Mouse (Mus musculus) lung, embryonic 14.5 days (tissue): ENCODE results near the gene Zscan22. TPM values are rescaled to one million over a fixed set of nuclear protein-coding genes. Genes with fewer than 3 reads are reported as not detected.
"Not testable (repeated sequence)": the region's sequence is repeated elsewhere in the genome, so short reads cannot be mapped to it uniquely, and the experiment has no call there.

Experiments
- ATAC-seq: fragments of 200-750 bp; cut with Nextera tagmentation; 2 replicates; pipeline ENCODE4 v1.8.0; 2017; ENCODE audit warnings: mild to moderate bottlenecking, moderate TSS enrichment, moderate library complexity; ENCODE audit not compliant: insufficient read depth
- DNase-seq: peaks from one replicate; pipeline ENCODE4 v3.0.0-alpha.2; 2015
- H3K27ac ChIP-seq: fragments of 300-500 bp; sonication (generic); 2 replicates; pipeline ENCODE4 v1.5.1; 2014; ENCODE audit warnings: low read depth, mild to moderate bottlenecking, moderate library complexity
- H3K27me3 ChIP-seq: fragments of 300-500 bp; sonication (generic); 2 replicates; pipeline ENCODE4 v1.6.1; 2014; ENCODE audit warnings: low read length, control low read depth; ENCODE audit not compliant: insufficient read depth
- H3K36me3 ChIP-seq: fragments of 300-500 bp; sonication (generic); 2 replicates; pipeline ENCODE4 v1.6.1; 2014; ENCODE audit warnings: control low read depth; ENCODE audit not compliant: insufficient read depth
- H3K4me1 ChIP-seq: fragments of 300-500 bp; sonication (generic); 2 replicates; pipeline ENCODE4 v1.6.1; 2014; ENCODE audit warnings: antibody characterized with exemption, control low read depth; ENCODE audit not compliant: insufficient read depth
- H3K4me2 ChIP-seq: fragments of 300-500 bp; sonication (generic); 2 replicates; pipeline ENCODE4 v1.6.1; 2014; ENCODE audit warnings: mild to moderate bottlenecking
- H3K4me3 ChIP-seq: fragments of 300-500 bp; sonication (generic); 2 replicates; pipeline ENCODE4 v1.5.1; 2014; ENCODE audit warnings: low read depth, low read length
- H3K9ac ChIP-seq: fragments of 300-500 bp; sonication (generic); 2 replicates; pipeline ENCODE4 v1.6.1; 2014
- H3K9me3 ChIP-seq: fragments of 300-500 bp; sonication (generic); 2 replicates; pipeline ENCODE4 v1.6.1; 2016; ENCODE audit warnings: low read depth, low read length, control low read depth
- CTCF ChIP-seq: IDR thresholded peaks from 2 replicates; pipeline ENCODE4 v1.5.1; 2016; ENCODE audit warnings: antibody characterized with exemption, low read depth
- whole genome bisulfite sequencing: fragments of 180-500 bp; shearing (Covaris S2); extraction: QIAGEN DNeasy Blood & Tissue Kit; methylation state at CpG from one replicate; pipeline ENCODE4 v1.1.7; 2014; 5-methylcytosine and 5-hydroxymethylcytosine counted together
- polyA plus RNA-seq: library from polyadenylated mRNA; unstranded; fragments of >200 nt; fragmentation: Nextera tagmentation; extraction: Ambion mirVana; gene quantifications from 2 replicates; pipeline ENCODE4 v1.2.1, GENCODE M21; 2014

Zscan22 gene
- polyA plus RNA-seq, 1 experiment from 2014 or later = 22.2 TPM

DNA sequence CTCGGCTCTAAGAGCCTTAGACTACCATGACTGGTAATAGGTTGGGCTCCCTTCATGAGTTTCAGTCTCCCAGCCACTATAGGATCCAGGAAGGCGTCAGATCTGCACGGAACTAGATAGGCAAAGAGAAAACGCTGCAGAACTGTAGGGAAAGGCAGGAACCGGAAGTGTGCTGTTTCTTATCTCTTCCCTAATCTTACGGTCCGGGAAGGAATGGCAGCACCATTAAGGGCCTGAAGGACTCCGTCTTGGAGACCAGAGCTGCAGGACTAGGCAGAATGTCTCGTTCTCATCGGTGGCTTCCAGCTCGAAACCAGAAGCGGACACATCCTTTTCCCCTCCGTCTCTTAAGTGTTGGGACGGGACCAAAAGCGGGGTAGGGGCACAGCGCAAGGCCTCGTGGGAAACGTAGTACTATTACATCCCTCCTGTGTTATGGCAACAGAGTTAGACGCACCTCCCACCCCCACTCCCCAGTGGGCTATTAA is 12.6 kb downstream of the Zscan22 start:
- no peaks in the 10 kb centered on the region for H3K4me1 ChIP-seq
- ATAC-seq = peak; percentile 87
- H3K9me3 ChIP-seq = no peaks in the 10 kb centered on the region
- no peaks in the 10 kb centered on the region for H3K27me3 ChIP-seq
- peaks cover 40% of the 10 kb centered on the region for H3K36me3 ChIP-seq
- peak overlapping the region; percentile 38 for H3K4me3 ChIP-seq
- TF ChIP-seq CTCF = no peak
- H3K27ac ChIP-seq = peak overlapping the region; percentile 89
- 10% methylated on average over 19 of the region's 19 CpGs for WGBS
- peak overlapping the region; percentile 58 for H3K9ac ChIP-seq
- DNase-seq = peak; percentile 82
- H3K4me2 ChIP-seq = peak overlapping the region; percentile 63

DNA sequence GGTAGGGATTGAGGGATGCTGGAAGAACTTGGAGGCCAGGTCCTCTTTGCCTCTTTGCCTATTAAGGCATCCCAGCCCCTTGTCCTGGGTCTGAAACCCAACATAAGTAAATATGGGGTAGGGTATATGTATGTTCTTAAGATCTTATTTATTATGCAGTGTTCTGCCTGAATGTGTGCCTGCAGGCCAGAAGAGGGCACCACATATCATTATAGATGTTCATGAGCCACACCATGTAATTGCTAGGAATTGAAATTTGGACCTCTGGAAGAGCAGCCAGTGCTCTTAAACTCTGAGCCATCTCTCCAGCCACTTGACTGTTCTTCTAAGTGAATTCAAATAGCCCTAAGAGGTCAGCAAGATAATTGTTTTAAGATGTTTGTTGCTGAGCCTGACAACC is 15.9 kb downstream of the Zscan22 start:
- Histone ChIP-seq H3K4me1 (no peaks in the 10 kb centered on the region), H3K36me3 (peaks cover 8% of the 10 kb centered on the region; the same call in 1 of the 2 replicates), H3K27me3 (no peaks in the 10 kb centered on the region), H3K4me3 (no peak overlapping the region), H3K9ac (no peak overlapping the region), H3K9me3 (no peaks in the 10 kb centered on the region), H3K27ac (no peak overlapping the region), H3K4me2 (no peak overlapping the region)
- peak; percentile 54 for TF ChIP-seq CTCF
- ATAC-seq (no peak), DNase-seq (peak; percentile 61)

GRCm38 (mm10) chr7:12920495-12920894 is 22.9 kb downstream of the Zscan22 start:
- DNase-seq, H3K4me2 ChIP-seq, H3K4me3 ChIP-seq, H3K9me3 ChIP-seq, H3K27ac ChIP-seq, H3K9ac ChIP-seq, H3K4me1 ChIP-seq, ATAC-seq, H3K27me3 ChIP-seq: not testable (repeated sequence)
- peaks cover 27% of the 10 kb centered on the region for H3K36me3 ChIP-seq
- 76% methylated on average over 7 of the region's 8 CpGs for WGBS

DNA sequence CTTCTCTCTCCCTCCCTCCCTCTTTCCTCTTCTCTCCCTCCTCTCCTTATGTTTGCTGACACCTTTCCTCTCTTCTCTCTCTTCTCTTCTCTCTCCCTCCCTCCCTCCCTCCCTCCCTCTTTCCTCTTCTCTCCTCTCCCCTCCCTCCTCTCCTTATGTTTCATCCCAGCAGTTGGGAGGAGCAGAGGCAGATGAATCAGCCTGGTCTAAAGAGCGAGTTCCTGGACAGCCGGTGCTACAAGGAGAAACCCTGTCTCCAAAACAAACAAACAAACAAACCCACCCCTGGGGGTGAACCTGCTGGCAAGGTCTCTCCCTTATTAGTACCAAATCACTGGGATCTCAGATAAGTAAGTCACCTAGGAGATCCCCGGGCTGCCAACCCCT is 23.7 kb downstream of the Zscan22 start:
- DNase-seq = no peak
- 2% methylated on average over 3 of the region's 3 CpGs for WGBS
- H3K4me2 ChIP-seq = peak overlapping the region; percentile 62
- H3K9ac ChIP-seq = peak overlapping the region; percentile 62
- H3K36me3 ChIP-seq = peaks cover 35% of the 10 kb centered on the region
- H3K9me3 ChIP-seq = no peaks in the 10 kb centered on the region
- H3K4me1 ChIP-seq = peaks cover 9% of the 10 kb centered on the region
- peak overlapping the region; percentile 94 for H3K27ac ChIP-seq
- TF ChIP-seq CTCF = no peak
- no peaks in the 10 kb centered on the region for H3K27me3 ChIP-seq
- H3K4me3 ChIP-seq = peak overlapping the region; percentile 91
- ATAC-seq = no peak; the same call in 1 of the 2 replicates

DNA sequence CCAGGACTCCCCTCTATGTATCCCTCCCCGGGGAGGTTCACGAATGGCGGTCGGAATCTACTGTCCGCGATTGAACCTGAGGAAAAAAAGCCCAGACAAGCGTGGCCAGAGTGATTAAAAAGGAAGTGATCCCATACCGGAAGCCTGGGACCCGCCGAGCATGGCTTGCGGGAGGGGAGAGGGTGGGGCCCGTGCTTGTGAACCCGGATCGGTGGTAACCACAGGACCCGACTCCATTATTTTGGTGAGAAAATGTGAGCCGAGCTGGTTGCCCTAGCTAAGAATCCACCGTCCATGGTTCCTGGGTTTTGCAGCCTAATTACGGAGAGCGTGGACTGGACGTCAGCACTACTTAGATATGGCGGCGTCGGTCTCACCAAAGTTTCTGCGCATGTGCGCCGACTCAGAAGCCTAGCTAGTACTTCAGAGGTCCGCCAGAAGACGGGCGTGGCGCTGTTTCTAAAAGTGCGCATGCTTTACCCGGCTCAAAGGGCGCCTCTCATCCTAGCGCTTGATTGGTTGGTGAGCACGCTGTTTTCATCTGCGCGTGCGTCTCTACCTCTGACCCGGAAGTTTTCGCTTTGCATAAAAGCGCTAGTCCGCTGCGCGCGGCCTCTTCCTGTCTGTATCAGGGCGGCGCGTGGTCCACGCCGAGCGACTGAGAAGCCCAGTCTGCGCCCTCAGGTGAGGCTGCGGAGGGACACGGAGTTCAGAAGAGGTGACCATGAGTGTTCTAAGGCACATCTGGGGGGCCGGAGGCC is 24.3 kb downstream of the Zscan22 start, which contains the start of gene Rps5:
Gene Rps5 (plus strand): TSS at position 586 of the 761 bp plus-strand sequence.
- H3K9me3 ChIP-seq = no peaks in the 10 kb centered on the region
- peak within 1 kb of the TSS; percentile 97 for H3K4me2 ChIP-seq
- H3K27ac ChIP-seq = peak within 1 kb of the TSS; percentile 94
- peak within 1 kb of the TSS; percentile 91 for H3K4me3 ChIP-seq
- peaks cover 41% of the 10 kb centered on the region for H3K36me3 ChIP-seq
- H3K4me1 ChIP-seq = peaks cover 9% of the 10 kb centered on the region
- DNase-seq (peak; percentile 100), ATAC-seq (peak; percentile 98)
- TF ChIP-seq CTCF = peak; percentile 85
- H3K27me3 ChIP-seq = no peaks in the 10 kb centered on the region
- WGBS = under 1% methylated on average over 55 of the region's 55 CpGs
- H3K9ac ChIP-seq = peak within 1 kb of the TSS; percentile 75

DNA sequence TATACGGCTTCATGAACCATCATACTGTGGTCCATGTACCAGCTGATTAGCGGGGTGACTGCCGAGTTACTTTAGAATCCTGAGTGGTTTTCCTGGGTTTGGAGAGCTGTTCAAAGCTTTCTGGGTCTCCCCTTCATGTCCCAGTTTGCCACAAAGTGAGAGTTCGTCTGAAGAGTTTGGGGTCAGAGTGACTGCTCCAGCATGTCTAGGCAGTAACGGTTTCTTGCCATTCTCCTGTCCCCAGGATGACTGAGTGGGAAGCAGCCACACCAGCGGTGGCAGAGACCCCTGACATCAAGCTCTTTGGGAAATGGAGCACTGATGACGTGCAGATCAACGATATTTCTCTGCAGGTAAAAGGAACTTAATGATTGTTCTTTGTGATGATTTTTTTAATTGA is 25.1 kb downstream of the Zscan22 start:
- H3K36me3 ChIP-seq = peaks cover 41% of the 10 kb centered on the region
- no peaks in the 10 kb centered on the region for H3K27me3 ChIP-seq
- H3K27ac ChIP-seq = no peak overlapping the region
- H3K4me1 ChIP-seq = peaks cover 9% of the 10 kb centered on the region
- peak overlapping the region; percentile 91 for H3K4me3 ChIP-seq
- 2% methylated on average over 8 of the region's 8 CpGs for WGBS
- H3K9me3 ChIP-seq = no peaks in the 10 kb centered on the region
- ATAC-seq (no peak), DNase-seq (no peak)
- peak overlapping the region; percentile 97 for H3K4me2 ChIP-seq
- H3K9ac ChIP-seq = peak overlapping the region; percentile 75
- TF ChIP-seq CTCF = no peak

DNA sequence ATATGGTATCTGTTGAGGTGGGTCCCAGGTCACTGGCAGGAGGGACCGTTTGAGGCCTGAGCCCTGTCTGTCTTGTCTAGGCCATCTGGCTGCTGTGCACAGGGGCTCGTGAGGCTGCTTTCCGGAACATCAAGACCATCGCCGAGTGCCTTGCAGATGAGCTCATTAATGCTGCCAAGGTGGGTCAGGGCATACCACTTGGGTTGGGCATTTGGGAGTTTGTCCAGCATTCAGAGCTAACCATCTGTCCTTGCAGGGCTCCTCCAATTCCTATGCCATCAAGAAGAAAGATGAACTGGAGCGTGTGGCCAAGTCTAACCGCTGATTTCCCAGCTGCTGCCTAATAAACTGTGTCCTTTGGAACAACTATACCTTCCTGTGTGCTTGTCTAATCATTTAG is 28.7 kb downstream of the Zscan22 start:
- Histone ChIP-seq H3K9ac (no peak overlapping the region), H3K4me3 (no peak overlapping the region), H3K9me3 (no peaks in the 10 kb centered on the region), H3K27me3 (0 out of 2 replicates have a peak, but pooled peaks cover 4% of the 10 kb centered on the region), H3K4me2 (no peak overlapping the region), H3K4me1 (peaks cover 9% of the 10 kb centered on the region), H3K27ac (no peak overlapping the region), H3K36me3 (peaks cover 46% of the 10 kb centered on the region)
- DNase-seq = no peak
- 76% methylated on average over 7 of the region's 7 CpGs for WGBS
- ATAC-seq = no peak
- TF ChIP-seq CTCF = no peak
